Mouse (Mus musculus): ENCODE results near the gene Slc17a3.
A peak's percentile ranks its signal among the peaks of the same experiment; 100 is the strongest.

GRCm38 (mm10) chr13:23887026-23887725 is 47.9 kb downstream of the Slc17a3 start:
- no peak for TF ChIP-seq CTCF (IDR thresholded peaks at IDR 0.05)
- TF ChIP-seq EP300 (IDR thresholded peaks at IDR 0.05): 0 out of 2 replicates have a peak, but pooled peaks have one; percentile 18

Data from lung, postnatal 0 days (tissue).